Mouse (Mus musculus) kidney, embryonic 15.5 days (tissue): ENCODE measurements at regions not wholly inside any gene's neighbourhood (a gene's known extent, or its start where the extent isn't known, plus 50 kb on each side); places are given as distances from the start of the nearest gene placed in this dataset.

Experiments used
- ATAC-seq: fragments of 200-750 bp; cut with Nextera tagmentation; replicated peaks from 2 replicates; pipeline ENCODE4 v1.8.0; 2017; ENCODE audit warnings: moderate TSS enrichment; ENCODE audit not compliant: low FRiP score
- H3K27ac ChIP-seq: fragments of 300-500 bp; sonication (generic); 2 replicates; pipeline ENCODE4 v1.5.1; 2015; ENCODE audit warnings: mild to moderate bottlenecking, inconsistent platforms
- H3K27me3 ChIP-seq: fragments of 300-500 bp; sonication (generic); 2 replicates; pipeline ENCODE4 v1.6.1; 2015; ENCODE audit warnings: inconsistent platforms
- H3K36me3 ChIP-seq: fragments of 300-500 bp; sonication (generic); 2 replicates; pipeline ENCODE4 v1.6.1; 2015; ENCODE audit warnings: inconsistent platforms
- H3K4me1 ChIP-seq: fragments of 300-500 bp; sonication (generic); 2 replicates; pipeline ENCODE4 v1.6.1; 2015; ENCODE audit warnings: inconsistent platforms
- H3K4me2 ChIP-seq: fragments of 300-500 bp; sonication (generic); 2 replicates; pipeline ENCODE4 v1.6.1; 2015; ENCODE audit warnings: moderate library complexity, mild to moderate bottlenecking, inconsistent platforms
- H3K4me3 ChIP-seq: fragments of 300-500 bp; sonication (generic); replicated peaks from 2 replicates; pipeline ENCODE4 v1.5.1; 2015; ENCODE audit warnings: mild to moderate bottlenecking, inconsistent platforms
- H3K9ac ChIP-seq: fragments of 300-500 bp; sonication (generic); 2 replicates; pipeline ENCODE4 v1.6.1; 2015; ENCODE audit warnings: mild to moderate bottlenecking, inconsistent platforms
- H3K9me3 ChIP-seq: fragments of 300-500 bp; sonication (generic); replicated peaks from 2 replicates; pipeline ENCODE4 v1.6.1; 2016; ENCODE audit warnings: inconsistent platforms
- WGBS: fragments of 180-500 bp; shearing (Covaris S2); methylation state at CpG from one replicate; pipeline ENCODE4 v1.1.7; 2015; ENCODE audit warnings: mixed read lengths; 5-methylcytosine and 5-hydroxymethylcytosine counted together

DNA sequence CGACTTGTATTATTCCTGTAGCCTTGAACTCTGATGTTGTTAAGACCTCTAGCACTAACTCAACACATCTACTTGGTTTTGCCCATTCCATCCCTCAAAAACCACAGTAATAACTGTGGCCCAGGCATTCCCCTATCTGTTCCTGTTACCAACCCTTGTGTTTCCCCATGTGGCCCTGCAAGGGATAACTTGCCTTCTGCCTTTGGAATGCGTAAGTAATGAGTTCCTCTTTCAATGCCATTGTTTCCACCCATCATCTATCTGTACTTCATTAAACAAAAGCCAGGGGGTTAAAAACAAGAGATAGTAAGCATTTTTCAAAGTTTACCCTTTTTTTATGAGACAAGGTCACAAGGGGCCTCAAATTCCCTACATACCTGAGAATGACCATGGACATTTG, 60.5 kb upstream of the 1110032F04Rik start:
- H3K36me3 ChIP-seq, result no peaks in the 10 kb centered on the region
- no peak for ATAC-seq
- no peaks in the 10 kb centered on the region for H3K4me1 ChIP-seq
- H3K4me3 ChIP-seq, result no peak overlapping the region
- no peak overlapping the region for H3K27ac ChIP-seq
- no peaks in the 10 kb centered on the region for H3K9me3 ChIP-seq
- no peak overlapping the region for H3K9ac ChIP-seq
- 85% methylated on average over 2 of the region's 2 CpGs for WGBS
- no peak overlapping the region for H3K4me2 ChIP-seq
- no peaks in the 10 kb centered on the region for H3K27me3 ChIP-seq

DNA sequence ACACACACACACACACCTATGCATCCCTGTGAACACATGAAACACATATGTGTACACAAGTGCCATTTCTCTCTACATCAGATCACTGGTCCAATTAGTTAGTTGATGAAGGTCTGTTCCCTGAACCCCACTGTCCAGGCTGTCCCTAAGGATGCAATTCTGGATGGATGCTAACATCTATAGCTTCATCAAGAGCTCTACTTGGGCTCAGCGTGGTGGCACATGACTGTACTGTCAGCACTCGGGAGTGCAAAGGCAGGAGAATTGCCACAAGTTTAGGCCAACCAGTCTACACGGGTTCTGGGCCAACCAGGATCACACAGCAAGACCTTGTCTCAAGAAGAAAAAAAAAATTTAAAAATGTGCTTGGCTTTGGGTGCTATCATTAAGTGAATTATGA, 55.9 kb upstream of the 1110032F04Rik start:
- no peaks in the 10 kb centered on the region for H3K27me3 ChIP-seq
- ATAC-seq, result no peak
- no peak overlapping the region for H3K4me2 ChIP-seq
- no peak overlapping the region for H3K27ac ChIP-seq
- no peak overlapping the region for H3K9ac ChIP-seq
- H3K9me3 ChIP-seq, result no peaks in the 10 kb centered on the region
- H3K36me3 ChIP-seq, result no peaks in the 10 kb centered on the region
- 79% methylated on average over 3 of the region's 3 CpGs for WGBS
- no peaks in the 10 kb centered on the region for H3K4me1 ChIP-seq
- H3K4me3 ChIP-seq, result no peak overlapping the region

DNA sequence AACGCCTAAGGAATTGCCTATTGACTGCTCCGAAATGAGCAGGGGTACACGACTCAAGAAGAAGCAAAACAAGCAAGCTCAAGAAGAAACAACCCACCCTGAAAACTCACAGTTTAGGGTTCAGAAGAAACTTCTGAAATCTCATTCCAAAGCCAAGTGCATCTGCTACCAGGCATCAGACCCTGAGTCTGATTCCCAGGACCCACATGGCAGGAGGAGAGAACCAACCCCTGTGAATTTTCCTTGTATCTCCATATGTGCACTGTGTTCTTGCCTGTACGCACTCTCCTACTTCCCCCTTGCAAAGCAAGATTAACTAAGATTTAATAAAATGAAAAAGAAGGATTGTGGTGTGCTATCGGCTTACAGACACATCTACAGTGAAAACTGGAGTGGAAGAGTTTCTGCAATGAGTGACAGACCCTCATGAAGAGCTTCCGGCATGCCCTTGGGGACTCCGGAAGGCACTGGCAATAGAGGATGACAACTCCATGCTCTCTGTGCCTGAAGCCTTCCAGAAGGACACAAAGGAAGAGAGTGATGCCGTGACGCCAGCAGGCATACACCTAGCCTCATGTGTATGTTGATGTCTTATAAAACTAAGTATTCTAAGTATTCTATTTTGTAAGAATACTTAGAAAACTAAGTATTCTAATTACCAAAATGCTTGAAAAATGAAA, 55.2 kb upstream of the 1110032F04Rik start:
- no peak overlapping the region for H3K4me2 ChIP-seq
- H3K27ac ChIP-seq, result no peak overlapping the region
- 92% methylated on average over 9 of the region's 9 CpGs for WGBS
- H3K27me3 ChIP-seq, result no peaks in the 10 kb centered on the region
- ATAC-seq, result no peak
- no peaks in the 10 kb centered on the region for H3K36me3 ChIP-seq
- no peak overlapping the region for H3K9ac ChIP-seq
- H3K4me3 ChIP-seq, result no peak overlapping the region
- no peaks in the 10 kb centered on the region for H3K4me1 ChIP-seq
- H3K9me3 ChIP-seq, result no peaks in the 10 kb centered on the region

DNA sequence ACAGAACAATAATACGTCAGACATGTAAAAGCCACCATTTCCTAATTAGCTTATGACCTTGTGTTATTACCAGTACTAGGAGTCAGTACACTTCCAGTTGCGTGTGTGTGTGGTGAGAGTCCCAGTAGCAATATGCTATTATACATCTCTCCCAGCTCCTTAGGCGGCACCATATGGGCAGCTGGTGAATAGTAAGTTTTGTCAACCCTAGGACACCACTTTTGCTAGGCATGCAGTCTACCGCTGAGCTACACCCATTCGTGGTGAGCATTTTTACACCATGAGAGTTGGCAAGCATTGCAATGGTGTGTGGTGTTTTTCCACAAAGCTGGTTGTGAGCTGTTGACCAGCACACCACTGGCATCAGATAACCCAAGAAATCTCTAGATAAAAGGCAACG, 53.8 kb upstream of the 1110032F04Rik start:
- Histone ChIP-seq H3K9ac (no peak overlapping the region), H3K9me3 (no peaks in the 10 kb centered on the region), H3K4me1 (no peaks in the 10 kb centered on the region), H3K4me2 (no peak overlapping the region), H3K4me3 (no peak overlapping the region), H3K36me3 (no peaks in the 10 kb centered on the region), H3K27me3 (no peaks in the 10 kb centered on the region), H3K27ac (no peak overlapping the region)
- no peak for ATAC-seq
- WGBS, result 97% methylated on average over 6 of the region's 6 CpGs

DNA sequence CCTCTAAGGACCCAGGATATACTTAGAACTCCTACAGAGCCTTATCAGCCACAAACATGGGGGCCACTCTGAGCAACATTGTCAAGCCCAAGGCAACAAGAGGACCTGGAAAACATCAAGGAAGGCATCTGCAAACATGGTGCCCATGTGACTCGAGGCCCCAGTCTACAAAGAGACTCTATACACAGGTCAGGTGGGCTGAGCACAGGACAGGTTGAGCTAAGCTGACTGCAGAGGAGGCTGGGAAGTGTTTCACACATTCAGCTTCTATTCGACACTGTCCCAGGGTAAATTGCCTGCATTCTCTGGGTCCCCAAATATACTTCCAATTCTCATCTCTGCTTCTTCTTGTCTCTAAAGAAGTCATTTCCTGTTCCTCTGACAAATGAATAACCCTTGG, 52.1 kb upstream of the 1110032F04Rik start:
- Histone ChIP-seq H3K27ac (no peak overlapping the region), H3K4me1 (peaks cover 10% of the 10 kb centered on the region), H3K9ac (no peak overlapping the region), H3K4me3 (no peak overlapping the region), H3K9me3 (no peaks in the 10 kb centered on the region), H3K4me2 (no peak overlapping the region), H3K36me3 (no peaks in the 10 kb centered on the region), H3K27me3 (no peaks in the 10 kb centered on the region)
- ATAC-seq, result no peak
- 76% methylated on average over 2 of the region's 2 CpGs for WGBS
